ENCODE assay signal across 23 mouse cellular contexts in the genomic region with DNA sequence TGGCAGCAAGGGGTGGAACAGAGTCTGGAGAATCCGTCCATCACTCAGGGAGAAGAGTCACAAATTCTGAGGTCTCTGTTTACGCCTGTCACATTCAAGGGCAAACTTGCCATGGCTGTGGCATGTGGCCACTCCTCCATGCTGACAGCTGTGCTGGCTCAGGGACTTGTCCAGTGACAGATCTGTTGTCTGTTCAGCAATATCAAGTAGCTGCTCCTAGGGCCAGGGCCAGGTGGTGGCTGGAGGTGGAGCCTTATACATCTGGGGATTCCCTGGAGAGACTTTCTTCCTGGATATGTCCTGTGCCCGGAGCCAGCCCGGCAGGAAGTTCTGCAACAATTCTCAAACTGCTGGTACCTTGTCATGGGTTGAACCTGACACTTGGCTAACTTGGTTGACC.
DNase-seq lines count a peak whose midpoint lies in the region; ATAC-seq lines count a peak whose summit lies in the region.
"Had no signal": no experiment of that assay in that cellular context is flagged by ENCODE, and none has a peak within 500 bp of the region (broad histone marks: within the 10 kb centered on the region; RNA-seq: fewer than 3 reads in every experiment).

No protein-coding gene starts in this region.

- H3K27me3 ChIP-seq in kidney, embryonic 15.5 days = no peaks in the 10 kb centered on the region
- H3K27me3 ChIP-seq: forebrain, embryonic 13.5 days; heart, embryonic 13.5 days had no signal

- H3K4me1 ChIP-seq in kidney, embryonic 15.5 days = no peaks in the 10 kb centered on the region
- H3K4me1 ChIP-seq: forebrain, embryonic 10.5 days; forebrain, embryonic 13.5 days; heart, embryonic 10.5 days; heart, embryonic 13.5 days had no signal

- WGBS in kidney, embryonic 15.5 days = 46% methylated on average over 4 of the region's 4 CpGs

- DNase-seq in adrenal gland, postnatal 14 days = peak; percentile 11
- no peak for DNase-seq in adrenal gland, adult 18-20 months (ENCODE audit: low spot score in 2 of 2)
- no peak for DNase-seq in kidney, postnatal 36 days
- DNase-seq in kidney, postnatal 10 days = peak; percentile 5
- no peak for DNase-seq in kidney, adult 18-20 months
- DNase-seq: cerebellum, adult 18-20 months; cerebellum, adult 9-10 months; cerebellum, postnatal 14 days; gastrocnemius, postnatal 10 days; gastrocnemius, postnatal 36 days; heart, adult 2 months; heart, postnatal 14 days; heart, postnatal 4 days had no signal

- H3K9me3 ChIP-seq in kidney, embryonic 15.5 days (replicated peaks) = no peaks in the 10 kb centered on the region
- H3K9me3 ChIP-seq: forebrain, embryonic 13.5 days; heart, embryonic 10.5 days; heart, embryonic 13.5 days had no signal

- no peak overlapping the region for H3K4me3 ChIP-seq in kidney, embryonic 15.5 days (replicated peaks)
- H3K4me3 ChIP-seq: forebrain, embryonic 10.5 days; forebrain, embryonic 13.5 days; heart, adult 2 months; heart, embryonic 10.5 days; heart, embryonic 13.5 days had no signal

- no peak overlapping the region for H3K4me2 ChIP-seq in kidney, embryonic 15.5 days
- H3K4me2 ChIP-seq: forebrain, embryonic 13.5 days; heart, embryonic 13.5 days; hindbrain, embryonic 14.5 days had no signal

- no peak overlapping the region for H3K9ac ChIP-seq in kidney, embryonic 15.5 days
- H3K9ac ChIP-seq: forebrain, embryonic 13.5 days; heart, embryonic 13.5 days; hindbrain, embryonic 14.5 days had no signal

- ATAC-seq in kidney, embryonic 15.5 days (replicated peaks; ENCODE audit: low FRiP score) = peak; percentile 60; the same call in 1 of the 2 replicates
- ATAC-seq: CD4-positive, CD25-positive, alpha-beta regulatory T cell, adult 4 months; forebrain, embryonic 13.5 days; forebrain, embryonic 16.5 days; hindbrain, postnatal 0 days; inflammation-experienced regulatory T-cells, adult 6 months had no signal

- no peaks in the 10 kb centered on the region for H3K36me3 ChIP-seq in kidney, embryonic 15.5 days
- H3K36me3 ChIP-seq: forebrain, embryonic 10.5 days; heart, embryonic 10.5 days; heart, embryonic 13.5 days had no signal

- H3K27ac ChIP-seq in kidney, embryonic 15.5 days = no peak overlapping the region
- H3K27ac ChIP-seq: forebrain, embryonic 10.5 days; forebrain, embryonic 13.5 days; heart, adult 2 months; heart, embryonic 10.5 days; heart, embryonic 13.5 days; hindbrain, embryonic 14.5 days; hindbrain, postnatal 0 days had no signal

Comparison
In these comparisons a context has a peak if more than half of its experiments do, and no peak if none do; other contexts are left out.
1. DNase-seq: peak in adrenal gland, postnatal 14 days (single experiment) and kidney, postnatal 10 days (single experiment); none in adrenal gland, adult 18-20 months (0 of 2), kidney, postnatal 36 days (0 of 2) and kidney, adult 18-20 months (single experiment).